Mouse (Mus musculus): ENCODE measurements around the gene Gm45717. TPM values are rescaled to one million over a fixed set of nuclear protein-coding genes. Genes with fewer than 3 reads are reported as not detected.

Gene Gm45717
- polyA plus RNA-seq, 1 experiment from 2014 or later: 0.31 TPM

DNA sequence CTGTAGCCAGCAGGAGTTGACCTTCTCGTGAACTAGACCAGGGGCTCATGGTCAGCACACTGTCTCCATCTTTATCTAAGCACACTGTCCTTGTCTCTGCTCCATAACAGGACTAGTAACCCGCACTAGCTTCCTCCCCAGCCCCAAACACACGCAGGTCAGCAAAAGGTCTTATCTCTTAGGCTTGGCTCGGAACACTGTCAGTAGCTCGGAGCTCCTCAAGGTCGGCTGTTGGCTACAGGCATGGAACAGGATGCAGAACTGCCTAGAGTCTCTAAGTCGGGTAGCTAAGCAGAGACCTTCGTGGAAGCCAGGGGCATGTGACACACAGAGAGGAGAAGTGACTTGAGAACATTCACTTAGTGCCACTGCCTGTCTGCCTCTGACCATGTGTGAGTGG, 7.6 kb downstream of the Gm45717 start:
- ATAC-seq (no peak), DNase-seq (ENCODE audit: low spot score) (no peak)
- TF ChIP-seq EP300 (IDR thresholded peaks at IDR 0.05): no peak
- TF ChIP-seq CTCF (IDR thresholded peaks at IDR 0.05): no peak
- Histone ChIP-seq H3K4me1 (ENCODE audit: insufficient read depth, low read depth, low read length) (peaks cover 18% of the 10 kb centered on the region; the same call in 1 of the 2 replicates), H3K4me2 (replicated peaks; ENCODE audit: low read depth, low read length) (no peak overlapping the region), H3K27ac (ENCODE audit: low read length) (0 out of 2 replicates have a peak overlapping the region, but pooled peaks have one; percentile 38), H3K9ac (replicated peaks; ENCODE audit: low read depth) (no peak overlapping the region), H3K4me3 (ENCODE audit: low read depth, low read length) (no peak overlapping the region), H3K9me3 (ENCODE audit: low read length) (no peaks in the 10 kb centered on the region), H3K36me3 (ENCODE audit: insufficient read depth, low read length) (peaks cover 26% of the 10 kb centered on the region; the same call in 1 of the 2 replicates), H3K27me3 (replicated peaks; ENCODE audit: insufficient read depth, low read length) (no peaks in the 10 kb centered on the region)
- WGBS: 63% methylated on average over 8 of the region's 8 CpGs

DNA sequence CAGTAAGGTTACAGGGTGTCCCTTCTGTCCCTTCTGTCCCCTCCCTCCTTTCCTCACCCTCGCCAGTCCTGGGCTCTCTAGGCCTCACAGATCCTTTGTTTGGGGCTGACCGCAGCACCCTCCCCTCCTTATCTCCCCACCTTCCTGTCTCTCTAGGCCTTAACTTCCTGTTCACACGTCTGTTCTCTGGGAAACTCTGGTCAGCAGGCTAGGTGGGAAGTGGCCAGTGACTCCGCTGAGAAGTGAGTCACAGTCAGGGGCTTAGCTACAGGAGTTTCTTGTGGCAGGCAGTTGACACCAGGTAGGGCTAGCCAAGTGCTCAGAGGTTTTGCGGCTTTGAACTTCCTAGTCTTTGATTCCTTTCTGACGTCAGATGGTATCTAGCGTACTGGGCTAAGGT, 8.8 kb downstream of the Gm45717 start:
- Histone ChIP-seq H3K4me2 (replicated peaks; ENCODE audit: low read depth, low read length) (no peak overlapping the region), H3K27ac (ENCODE audit: low read length) (peak overlapping the region; percentile 49), H3K27me3 (replicated peaks; ENCODE audit: insufficient read depth, low read length) (no peaks in the 10 kb centered on the region), H3K9me3 (ENCODE audit: low read length) (no peaks in the 10 kb centered on the region), H3K4me3 (ENCODE audit: low read depth, low read length) (no peak overlapping the region), H3K4me1 (ENCODE audit: insufficient read depth, low read depth, low read length) (peaks cover 27% of the 10 kb centered on the region; the same call in 1 of the 2 replicates), H3K36me3 (ENCODE audit: insufficient read depth, low read length) (peaks cover 26% of the 10 kb centered on the region; the same call in 1 of the 2 replicates), H3K9ac (replicated peaks; ENCODE audit: low read depth) (no peak overlapping the region)
- TF ChIP-seq CTCF (IDR thresholded peaks at IDR 0.05) (no peak), EP300 (IDR thresholded peaks at IDR 0.05) (peak; percentile 90)
- ATAC-seq: peak; percentile 66
- peak; percentile 75 for DNase-seq (ENCODE audit: low spot score)
- 32% methylated on average over 7 of the region's 7 CpGs for WGBS

DNA sequence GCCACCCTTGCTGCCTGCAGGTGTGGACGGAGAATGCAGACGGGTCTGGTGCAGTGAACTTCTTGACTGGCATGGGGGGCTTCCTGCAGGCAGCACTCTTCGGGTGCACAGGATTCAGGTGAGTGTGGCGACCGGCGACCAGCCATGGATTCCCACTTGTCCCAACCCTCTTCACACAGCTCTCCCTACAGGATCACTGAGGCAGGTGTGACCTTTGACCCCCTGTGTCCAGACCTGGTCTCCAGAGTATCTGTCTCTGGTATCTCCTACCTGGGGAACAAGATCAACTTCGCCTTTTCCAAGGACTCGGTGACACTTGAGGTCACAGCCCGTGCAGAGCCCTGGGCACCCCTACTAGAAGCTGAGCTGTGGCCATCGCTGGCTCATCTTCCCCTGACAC, 9.4 kb downstream of the Gm45717 start:
- peaks cover 26% of the 10 kb centered on the region; the same call in 1 of the 2 replicates for H3K36me3 ChIP-seq (ENCODE audit: insufficient read depth, low read length)
- no peak overlapping the region for H3K9ac ChIP-seq (replicated peaks; ENCODE audit: low read depth)
- H3K27me3 ChIP-seq (replicated peaks; ENCODE audit: insufficient read depth, low read length): no peaks in the 10 kb centered on the region
- TF ChIP-seq CTCF (IDR thresholded peaks at IDR 0.05) (no peak), EP300 (IDR thresholded peaks at IDR 0.05) (no peak)
- ATAC-seq (no peak), DNase-seq (ENCODE audit: low spot score) (no peak)
- H3K9me3 ChIP-seq (ENCODE audit: low read length): no peaks in the 10 kb centered on the region
- peaks cover 23% of the 10 kb centered on the region; the same call in 1 of the 2 replicates for H3K4me1 ChIP-seq (ENCODE audit: insufficient read depth, low read depth, low read length)
- H3K4me3 ChIP-seq (ENCODE audit: low read depth, low read length): no peak overlapping the region
- H3K4me2 ChIP-seq (replicated peaks; ENCODE audit: low read depth, low read length): no peak overlapping the region
- peak overlapping the region; percentile 49 for H3K27ac ChIP-seq (ENCODE audit: low read length)
- 86% methylated on average over 10 of the region's 10 CpGs for WGBS

DNA sequence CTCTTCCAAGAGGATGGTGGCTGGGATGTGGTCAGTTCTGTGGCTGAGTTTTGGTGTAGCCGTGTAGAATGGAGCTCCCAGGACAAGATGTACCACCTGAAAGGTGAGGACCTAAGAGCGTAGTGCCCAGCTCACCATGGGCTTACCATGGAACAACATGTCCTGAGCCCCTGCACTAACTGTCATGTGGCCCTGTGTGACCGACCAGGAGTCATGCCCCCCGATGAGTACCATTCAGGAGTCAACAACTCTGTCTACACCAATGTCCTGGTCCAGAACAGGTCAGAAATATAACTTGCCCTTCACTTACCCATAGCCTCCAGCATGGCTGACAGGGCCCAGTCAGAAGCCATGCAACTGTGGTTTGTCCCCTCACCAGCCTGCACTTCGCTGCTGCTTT, 10.5 kb downstream of the Gm45717 start:
- ATAC-seq (no peak), DNase-seq (ENCODE audit: low spot score) (no peak)
- 93% methylated on average over 5 of the region's 5 CpGs for WGBS
- peaks cover 13% of the 10 kb centered on the region; the same call in 1 of the 2 replicates for H3K4me1 ChIP-seq (ENCODE audit: insufficient read depth, low read depth, low read length)
- TF ChIP-seq CTCF (IDR thresholded peaks at IDR 0.05) (no peak), EP300 (IDR thresholded peaks at IDR 0.05) (no peak)
- H3K9ac ChIP-seq (replicated peaks; ENCODE audit: low read depth): no peak overlapping the region
- H3K36me3 ChIP-seq (ENCODE audit: insufficient read depth, low read length): peaks cover 26% of the 10 kb centered on the region; the same call in 1 of the 2 replicates
- no peaks in the 10 kb centered on the region for H3K9me3 ChIP-seq (ENCODE audit: low read length)
- H3K4me3 ChIP-seq (ENCODE audit: low read depth, low read length): no peak overlapping the region
- no peak overlapping the region for H3K4me2 ChIP-seq (replicated peaks; ENCODE audit: low read depth, low read length)
- H3K27ac ChIP-seq (ENCODE audit: low read length): no peak overlapping the region
- no peaks in the 10 kb centered on the region for H3K27me3 ChIP-seq (replicated peaks; ENCODE audit: insufficient read depth, low read length)

DNA sequence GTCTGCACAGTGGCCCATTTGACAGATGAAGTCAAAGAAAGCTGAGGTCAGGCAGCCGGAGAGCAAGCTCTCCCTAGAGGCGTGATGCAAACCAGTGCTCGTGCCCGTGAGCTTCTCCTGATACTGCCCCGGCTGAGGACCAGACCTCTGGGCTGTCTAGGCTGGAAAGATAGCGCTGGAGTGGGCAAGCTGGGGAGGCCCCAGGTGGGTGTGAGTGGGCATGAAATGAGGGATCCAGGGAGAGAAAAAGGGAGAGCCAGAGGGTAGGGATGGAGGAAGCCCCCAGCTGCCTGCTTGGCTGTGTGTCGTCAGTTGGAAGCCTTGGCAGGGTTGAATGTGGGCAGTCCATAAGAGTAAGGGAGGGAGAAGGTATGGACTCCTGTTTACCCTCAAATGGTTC, 11.5 kb downstream of the Gm45717 start:
- WGBS: 90% methylated on average over 7 of the region's 7 CpGs
- H3K27me3 ChIP-seq (replicated peaks; ENCODE audit: insufficient read depth, low read length): no peaks in the 10 kb centered on the region
- peaks cover 20% of the 10 kb centered on the region; the same call in 1 of the 2 replicates for H3K36me3 ChIP-seq (ENCODE audit: insufficient read depth, low read length)
- no peak for TF ChIP-seq CTCF (IDR thresholded peaks at IDR 0.05)
- TF ChIP-seq EP300 (IDR thresholded peaks at IDR 0.05): no peak
- H3K4me2 ChIP-seq (replicated peaks; ENCODE audit: low read depth, low read length): no peak overlapping the region
- DNase-seq (ENCODE audit: low spot score): no peak
- H3K27ac ChIP-seq (ENCODE audit: low read length): no peak overlapping the region
- H3K4me1 ChIP-seq (ENCODE audit: insufficient read depth, low read depth, low read length): peaks cover 13% of the 10 kb centered on the region; the same call in 1 of the 2 replicates
- no peaks in the 10 kb centered on the region for H3K9me3 ChIP-seq (ENCODE audit: low read length)
- H3K4me3 ChIP-seq (ENCODE audit: low read depth, low read length): no peak overlapping the region
- no peak for ATAC-seq
- H3K9ac ChIP-seq (replicated peaks; ENCODE audit: low read depth): no peak overlapping the region

GRCm38 (mm10) chr7:140943356-140943755, 12.4 kb downstream of the Gm45717 start:
- DNase-seq (ENCODE audit: low spot score) (peak; percentile 11), ATAC-seq (no peak)
- Histone ChIP-seq H3K27me3 (replicated peaks; ENCODE audit: insufficient read depth, low read length) (no peaks in the 10 kb centered on the region), H3K9ac (replicated peaks; ENCODE audit: low read depth) (no peak overlapping the region), H3K9me3 (ENCODE audit: low read length) (no peaks in the 10 kb centered on the region), H3K36me3 (ENCODE audit: insufficient read depth, low read length) (peaks cover 18% of the 10 kb centered on the region; the same call in 1 of the 2 replicates), H3K4me1 (ENCODE audit: insufficient read depth, low read depth, low read length) (peaks cover 13% of the 10 kb centered on the region; the same call in 1 of the 2 replicates), H3K4me3 (ENCODE audit: low read depth, low read length) (no peak overlapping the region), H3K4me2 (replicated peaks; ENCODE audit: low read depth, low read length) (no peak overlapping the region), H3K27ac (ENCODE audit: low read length) (peak overlapping the region; percentile 93; the same call in 1 of the 2 replicates)
- 56% methylated on average over 4 of the region's 4 CpGs for WGBS
- TF ChIP-seq CTCF (IDR thresholded peaks at IDR 0.05) (no peak), EP300 (IDR thresholded peaks at IDR 0.05) (no peak)

Data from lung, postnatal 0 days (tissue).